Mouse (Mus musculus): Measurements from ENCODE around the gene Ly6g6f. TPM values are rescaled to one million over a fixed set of nuclear protein-coding genes. Genes with fewer than 3 reads are reported as not detected.
A peak's percentile ranks its signal among the peaks of the same experiment; 100 is the strongest.

The Ly6g6f gene
- polyA plus RNA-seq, 1 experiment from 2014 or later: 0.13 TPM

DNA sequence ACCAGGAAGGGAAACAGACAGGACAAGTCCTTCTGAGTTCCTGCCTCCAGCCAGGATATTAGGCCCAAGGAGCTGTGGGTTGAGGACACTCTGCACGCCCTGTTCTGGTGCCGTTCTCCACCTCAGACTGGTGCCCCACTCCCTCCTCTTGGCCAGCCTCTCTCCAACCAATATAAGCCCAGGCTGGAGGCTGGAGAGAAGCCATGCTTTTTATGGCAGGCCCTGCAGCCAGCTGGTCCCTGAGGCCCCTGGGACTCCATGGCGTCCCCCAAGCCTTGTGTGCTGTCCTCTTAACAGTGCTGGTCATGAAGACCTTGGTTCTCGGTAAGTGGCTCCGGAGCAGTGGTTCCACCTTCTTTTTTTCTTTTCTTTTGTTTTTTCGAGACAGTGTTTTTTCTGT, 22.7 kb upstream of the Ly6g6f start, which contains the start of gene Ly6g5c:
Ly6g5c (plus strand) TSS at position 183 of the 400 bp plus-strand sequence.
- Histone ChIP-seq H3K4me3 (ENCODE audit: low read depth, low read length) (no peak within 1 kb of the TSS), H3K4me2 (replicated peaks; ENCODE audit: low read depth) (no peak within 1 kb of the TSS), H3K36me3 (ENCODE audit: control insufficient read depth, insufficient read depth, low read length) (no peaks in the 10 kb centered on the region), H3K4me1 (replicated peaks; ENCODE audit: control insufficient read depth, insufficient read depth) (no peaks in the 10 kb centered on the region), H3K27me3 (ENCODE audit: control insufficient read depth, insufficient read depth, low read length) (no peaks in the 10 kb centered on the region), H3K9me3 (ENCODE audit: control insufficient read depth, low read length) (no peaks in the 10 kb centered on the region), H3K27ac (replicated peaks) (no peak within 1 kb of the TSS), H3K9ac (ENCODE audit: low read length) (no peak within 1 kb of the TSS)
- TF ChIP-seq EP300 (optimal IDR thresholded peaks at IDR 0.05): no peak
- TF ChIP-seq CTCF (IDR thresholded peaks at IDR 0.05; ENCODE audit: low read depth): no peak
- DNase-seq (ENCODE audit: low spot score): no peak
- WGBS: 84% methylated on average over 6 of the region's 6 CpGs
- no peak for ATAC-seq (ENCODE audit: low FRiP score, low TSS enrichment)

DNA sequence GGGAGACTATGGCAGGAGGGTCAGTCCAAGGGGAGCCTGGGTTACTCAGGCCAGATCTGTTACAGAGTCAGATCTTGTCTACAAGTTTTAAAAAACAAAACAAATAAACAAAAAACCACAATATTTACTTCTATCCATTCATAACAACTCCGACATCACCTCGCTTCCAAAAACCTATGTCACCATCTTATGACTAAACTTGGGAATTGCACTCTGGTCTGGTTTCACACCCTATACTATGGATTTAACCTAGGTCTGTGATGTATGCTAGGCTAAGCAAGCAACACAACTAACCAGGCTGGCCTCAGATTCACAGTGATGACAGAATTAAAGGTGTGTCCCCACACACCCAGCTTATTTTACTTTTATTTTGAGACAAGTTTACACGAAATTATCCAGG, 21.1 kb upstream of the Ly6g6f start:
- no peak for TF ChIP-seq EP300 (optimal IDR thresholded peaks at IDR 0.05)
- TF ChIP-seq CTCF (IDR thresholded peaks at IDR 0.05; ENCODE audit: low read depth): peak; percentile 55
- DNase-seq (ENCODE audit: low spot score): no peak

DNA sequence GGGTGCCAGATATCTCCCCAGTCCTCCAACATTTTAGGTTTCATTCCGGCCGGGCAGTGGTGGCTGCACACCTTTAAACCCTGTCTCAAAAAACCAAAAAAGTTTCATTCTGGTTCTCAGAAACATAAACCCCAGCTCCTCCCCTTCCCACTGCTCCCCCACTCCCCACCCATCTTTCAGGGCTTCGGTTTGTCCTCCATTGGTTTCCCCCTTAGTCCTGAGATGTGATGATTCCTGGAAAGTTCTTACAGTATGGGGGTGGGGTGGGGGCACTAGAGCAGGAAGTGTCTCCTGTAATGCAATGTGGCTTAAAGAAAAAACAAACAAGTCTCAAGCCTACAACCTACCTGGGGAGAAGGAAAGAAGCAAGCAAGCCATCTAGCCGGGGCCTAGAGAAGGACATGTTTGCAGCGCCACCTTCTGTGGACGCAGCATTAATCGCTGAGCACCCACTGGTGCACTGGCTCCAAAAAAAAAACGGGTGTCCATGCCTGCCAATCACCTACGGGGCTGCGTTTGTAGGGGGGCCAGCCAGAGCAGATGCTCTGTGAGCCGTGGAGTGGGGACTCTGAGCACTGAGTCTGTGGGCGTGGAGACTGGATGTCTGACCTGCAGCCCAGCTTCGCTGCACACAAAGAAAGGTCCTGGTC, 20.5 kb upstream of the Ly6g6f start:
- 0 out of 2 replicates have a peak, but pooled peaks have one; percentile 36 for ATAC-seq (ENCODE audit: low FRiP score, low TSS enrichment)
- H3K27me3 ChIP-seq (ENCODE audit: control insufficient read depth, insufficient read depth, low read length): no peaks in the 10 kb centered on the region
- H3K9ac ChIP-seq (ENCODE audit: low read length): peak overlapping the region; percentile 31; the same call in 1 of the 2 replicates

More for the DNA sequence above, 21.1 kb upstream of the Ly6g6f start:
- Histone ChIP-seq H3K27ac (replicated peaks) (no peak overlapping the region), H3K4me1 (replicated peaks; ENCODE audit: control insufficient read depth, insufficient read depth) (no peaks in the 10 kb centered on the region), H3K9ac (ENCODE audit: low read length) (no peak overlapping the region), H3K36me3 (ENCODE audit: control insufficient read depth, insufficient read depth, low read length) (peaks cover 10% of the 10 kb centered on the region), H3K27me3 (ENCODE audit: control insufficient read depth, insufficient read depth, low read length) (no peaks in the 10 kb centered on the region), H3K4me3 (ENCODE audit: low read depth, low read length) (no peak overlapping the region), H3K9me3 (ENCODE audit: control insufficient read depth, low read length) (no peaks in the 10 kb centered on the region), H3K4me2 (replicated peaks; ENCODE audit: low read depth) (no peak overlapping the region)
- 53% methylated on average over 3 of the region's 3 CpGs for WGBS
- ATAC-seq (ENCODE audit: low FRiP score, low TSS enrichment): no peak

DNA sequence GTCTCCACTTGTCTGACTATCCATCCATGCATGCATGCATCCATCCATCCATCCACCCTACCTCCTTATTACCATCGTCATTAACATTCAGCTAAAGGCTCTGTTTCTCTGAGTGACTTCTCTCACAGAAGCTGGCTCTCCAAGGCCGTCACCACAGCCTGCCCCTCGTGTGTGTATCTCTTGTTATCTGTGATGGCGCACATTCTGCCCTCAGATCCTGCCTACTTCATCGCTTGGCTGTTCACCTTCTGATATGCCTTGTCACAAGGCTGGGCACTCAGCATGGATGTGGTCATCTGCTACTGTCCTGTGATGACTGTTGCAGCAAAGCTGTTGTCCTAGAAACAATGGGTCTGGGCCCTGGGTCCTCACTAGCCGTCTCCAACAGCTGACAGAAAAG, 19.3 kb upstream of the Ly6g6f start:
- WGBS: 73% methylated on average over 6 of the region's 6 CpGs

More for the DNA sequence above, 20.5 kb upstream of the Ly6g6f start:
- DNase-seq (ENCODE audit: low spot score): peak; percentile 66
- H3K4me1 ChIP-seq (replicated peaks; ENCODE audit: control insufficient read depth, insufficient read depth): no peaks in the 10 kb centered on the region
- no peak overlapping the region for H3K4me2 ChIP-seq (replicated peaks; ENCODE audit: low read depth)
- TF ChIP-seq EP300 (optimal IDR thresholded peaks at IDR 0.05) (no peak), CTCF (IDR thresholded peaks at IDR 0.05; ENCODE audit: low read depth) (peak; percentile 80)
- no peaks in the 10 kb centered on the region for H3K9me3 ChIP-seq (ENCODE audit: control insufficient read depth, low read length)
- WGBS: 26% methylated on average over 13 of the region's 13 CpGs
- H3K27ac ChIP-seq (replicated peaks): no peak overlapping the region
- H3K36me3 ChIP-seq (ENCODE audit: control insufficient read depth, insufficient read depth, low read length): peaks cover 16% of the 10 kb centered on the region
- no peak overlapping the region for H3K4me3 ChIP-seq (ENCODE audit: low read depth, low read length)

DNA sequence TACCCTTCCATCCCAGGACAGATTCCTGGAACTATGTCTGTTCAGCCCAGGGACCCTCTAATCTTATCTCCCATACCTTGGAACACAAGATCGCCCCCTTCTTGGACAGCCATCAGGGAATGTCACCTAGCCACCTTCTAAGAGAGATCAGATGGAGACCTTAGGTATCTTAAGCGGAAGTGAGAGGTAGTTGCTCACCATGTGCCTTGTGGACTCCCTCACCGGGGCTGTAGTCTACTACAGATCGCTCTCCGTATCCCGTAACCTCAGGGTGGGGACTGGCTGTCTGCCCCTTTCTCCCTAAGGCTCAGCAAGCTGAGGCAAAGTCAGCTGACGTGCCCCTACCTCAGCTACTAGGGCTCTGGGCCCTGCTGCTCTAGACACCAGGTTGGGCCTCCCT, 18.7 kb upstream of the Ly6g6f start:
- Histone ChIP-seq H3K4me3 (ENCODE audit: low read depth, low read length) (no peak overlapping the region), H3K9ac (ENCODE audit: low read length) (no peak overlapping the region), H3K4me1 (replicated peaks; ENCODE audit: control insufficient read depth, insufficient read depth) (no peaks in the 10 kb centered on the region), H3K27me3 (ENCODE audit: control insufficient read depth, insufficient read depth, low read length) (no peaks in the 10 kb centered on the region), H3K4me2 (replicated peaks; ENCODE audit: low read depth) (no peak overlapping the region), H3K9me3 (ENCODE audit: control insufficient read depth, low read length) (no peaks in the 10 kb centered on the region), H3K36me3 (ENCODE audit: control insufficient read depth, insufficient read depth, low read length) (peaks cover 20% of the 10 kb centered on the region), H3K27ac (replicated peaks) (no peak overlapping the region)
- DNase-seq (ENCODE audit: low spot score) (no peak), ATAC-seq (ENCODE audit: low FRiP score, low TSS enrichment) (no peak)
- TF ChIP-seq CTCF (IDR thresholded peaks at IDR 0.05; ENCODE audit: low read depth) (no peak), EP300 (optimal IDR thresholded peaks at IDR 0.05) (no peak)
- WGBS: 92% methylated on average over 7 of the region's 7 CpGs

More for the DNA sequence above, 19.3 kb upstream of the Ly6g6f start:
- no peak overlapping the region for H3K4me3 ChIP-seq (ENCODE audit: low read depth, low read length)
- H3K9ac ChIP-seq (ENCODE audit: low read length): no peak overlapping the region
- H3K36me3 ChIP-seq (ENCODE audit: control insufficient read depth, insufficient read depth, low read length): peaks cover 20% of the 10 kb centered on the region
- H3K4me1 ChIP-seq (replicated peaks; ENCODE audit: control insufficient read depth, insufficient read depth): no peaks in the 10 kb centered on the region
- TF ChIP-seq CTCF (IDR thresholded peaks at IDR 0.05; ENCODE audit: low read depth) (no peak), EP300 (optimal IDR thresholded peaks at IDR 0.05) (no peak)
- no peak overlapping the region for H3K27ac ChIP-seq (replicated peaks)
- ATAC-seq (ENCODE audit: low FRiP score, low TSS enrichment): no peak
- H3K27me3 ChIP-seq (ENCODE audit: control insufficient read depth, insufficient read depth, low read length): no peaks in the 10 kb centered on the region
- DNase-seq (ENCODE audit: low spot score): no peak
- no peak overlapping the region for H3K4me2 ChIP-seq (replicated peaks; ENCODE audit: low read depth)
- H3K9me3 ChIP-seq (ENCODE audit: control insufficient read depth, low read length): no peaks in the 10 kb centered on the region

DNA sequence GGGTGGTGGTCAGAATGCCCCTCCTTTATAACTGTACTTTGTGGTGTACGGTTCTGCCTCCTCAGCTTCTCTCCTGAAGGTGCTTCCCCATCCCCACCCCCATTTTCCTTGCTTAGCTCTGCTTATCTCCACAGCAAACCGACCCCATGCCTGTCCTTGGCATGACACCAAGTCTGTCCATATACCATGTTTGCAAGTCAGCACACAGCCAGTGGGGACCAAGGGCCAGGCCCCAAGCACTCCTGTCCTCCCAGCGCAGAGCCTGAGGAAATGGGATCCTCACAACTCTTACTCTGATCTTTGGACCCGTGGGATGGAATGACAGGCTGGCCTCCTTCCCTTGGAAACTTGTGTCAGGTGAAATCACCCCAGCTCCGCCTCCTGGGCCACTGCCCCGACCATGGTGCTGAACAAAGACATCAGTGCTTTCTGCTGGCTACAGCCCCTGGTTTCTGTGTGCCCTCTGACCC, 17.8 kb upstream of the Ly6g6f start:
- no peak overlapping the region for H3K4me2 ChIP-seq (replicated peaks; ENCODE audit: low read depth)
- no peak overlapping the region for H3K4me3 ChIP-seq (ENCODE audit: low read depth, low read length)
- no peaks in the 10 kb centered on the region for H3K9me3 ChIP-seq (ENCODE audit: control insufficient read depth, low read length)
- ATAC-seq (ENCODE audit: low FRiP score, low TSS enrichment) (no peak), DNase-seq (ENCODE audit: low spot score) (no peak)
- H3K4me1 ChIP-seq (replicated peaks; ENCODE audit: control insufficient read depth, insufficient read depth): no peaks in the 10 kb centered on the region
- peaks cover 21% of the 10 kb centered on the region for H3K36me3 ChIP-seq (ENCODE audit: control insufficient read depth, insufficient read depth, low read length)
- H3K27ac ChIP-seq (replicated peaks): no peak overlapping the region
- no peak for TF ChIP-seq EP300 (optimal IDR thresholded peaks at IDR 0.05)
- no peak for TF ChIP-seq CTCF (IDR thresholded peaks at IDR 0.05; ENCODE audit: low read depth)
- 54% methylated on average over 6 of the region's 6 CpGs for WGBS
- H3K9ac ChIP-seq (ENCODE audit: low read length): no peak overlapping the region
- H3K27me3 ChIP-seq (ENCODE audit: control insufficient read depth, insufficient read depth, low read length): no peaks in the 10 kb centered on the region

Data from stomach, postnatal 0 days (tissue).